Mouse (Mus musculus) heart, embryonic 13.5 days (tissue): Measurements from ENCODE around the gene Cmtm3. TPM values are rescaled to one million over a fixed set of nuclear protein-coding genes. Genes with fewer than 3 reads are reported as not detected.

Experiments used
- polyA plus RNA-seq: library from polyadenylated mRNA; unstranded; fragments of >200 nt; fragmentation: Nextera tagmentation; extraction: Ambion mirVana; gene quantifications from 2 replicates; pipeline ENCODE4 v1.2.1, GENCODE M21; 2015

The Cmtm3 gene
- polyA plus RNA-seq, 1 experiment from 2014 or later, result 100 TPM

Other genes starting within 250 kb of the Cmtm3 start
- gene Cdh5, start 237.8 kb upstream of the Cmtm3 start, polyA plus RNA-seq, result 47.9 and 49.9 TPM in 2 replicates
- 0.55 and 0.65 TPM in 2 replicates for gene Bean1, start 169.0 kb upstream of the Cmtm3 start, polyA plus RNA-seq
- 10.3 and 10.8 TPM in 2 replicates for gene Tk2, start 90.9 kb upstream of the Cmtm3 start, polyA plus RNA-seq
- gene Cklf, start 88.5 kb upstream of the Cmtm3 start, polyA plus RNA-seq, result 25.6 and 35.1 TPM in 2 replicates
- not detected in 2 replicates for gene Cmtm2a, start 46.2 kb upstream of the Cmtm3 start, polyA plus RNA-seq
- gene Gm45711, start 29.3 kb upstream of the Cmtm3 start, polyA plus RNA-seq, result not detected in 2 replicates
- not detected in 2 replicates for gene Cmtm1, start 29.3 kb upstream of the Cmtm3 start, polyA plus RNA-seq
- not detected in 2 replicates for gene Gm11020, start 17.8 kb upstream of the Cmtm3 start, polyA plus RNA-seq
- gene Cmtm2b, start 17.2 kb upstream of the Cmtm3 start, polyA plus RNA-seq, result not detected in 2 replicates
- 1.2 and 1.6 TPM in 2 replicates for gene Cmtm4, start 56.4 kb downstream of the Cmtm3 start, polyA plus RNA-seq
- 45.0 and 51.1 TPM in 2 replicates for gene Dync1li2, start 103.6 kb downstream of the Cmtm3 start, polyA plus RNA-seq
- 0.05 and 0.15 TPM in 2 replicates for gene Terb1, start 170.5 kb downstream of the Cmtm3 start, polyA plus RNA-seq
- gene Nae1, start 195.2 kb downstream of the Cmtm3 start, polyA plus RNA-seq, result 71.5 and 73.8 TPM in 2 replicates
- 0.80 and 1.4 TPM in 2 replicates for gene Car7, start 195.3 kb downstream of the Cmtm3 start, polyA plus RNA-seq